Mouse (Mus musculus) liver, embryonic 14.5 days (tissue): ENCODE data around the gene Dip2a. TPM values are rescaled to one million over a fixed set of nuclear protein-coding genes. Genes with fewer than 3 reads are reported as not detected.

Source experiments
- ATAC-seq: fragments of 200-750 bp; cut with Nextera tagmentation; 2 replicates; pipeline ENCODE4 v1.8.0; 2017; ENCODE audit warnings: moderate number of reproducible peaks, mild to moderate bottlenecking, moderate library complexity; ENCODE audit not compliant: insufficient read depth
- DNase-seq, 3 experiments: peaks; one replicate each; pipeline ENCODE4 v3.0.0-alpha.2; 2012 to 2013; ENCODE audit warnings: low read depth in 3 of 3, low spot score in 3 of 3
- H3K27ac ChIP-seq: fragments of 300-500 bp; sonication (generic); 2 replicates; pipeline ENCODE4 v1.5.1; 2014; ENCODE audit warnings: moderate library complexity, mild to moderate bottlenecking, control low read depth, inconsistent platforms
- H3K27me3 ChIP-seq: fragments of 300-500 bp; sonication (generic); 2 replicates; pipeline ENCODE4 v1.6.1; 2014; ENCODE audit warnings: mild to moderate bottlenecking, low read length, moderate library complexity; ENCODE audit not compliant: control insufficient read depth, insufficient read depth
- H3K36me3 ChIP-seq: fragments of 300-500 bp; sonication (generic); replicated peaks from 2 replicates; pipeline ENCODE4 v1.6.1; 2014; ENCODE audit warnings: low read depth; ENCODE audit not compliant: control insufficient read depth, insufficient read depth
- H3K4me1 ChIP-seq, 2 experiments: fragments of 200-500 bp in 1 of 2; fragments of 300-500 bp in 1 of 2; sonication (generic) in 1 of 2; replicated peaks; 2 replicates each; pipeline ENCODE4 v1.6.1; 2012 to 2014; ENCODE audit warnings: antibody characterized with exemption in 1 of 2, inconsistent platforms in 1 of 2, low read length in 1 of 2; ENCODE audit not compliant: control insufficient read depth in 2 of 2, insufficient read depth in 2 of 2
- H3K4me2 ChIP-seq: fragments of 300-500 bp; sonication (generic); 2 replicates; pipeline ENCODE4 v1.6.1; 2014; ENCODE audit warnings: low read depth, mild to moderate bottlenecking, control low read depth, moderate library complexity
- H3K4me3 ChIP-seq, 2 experiments: fragments of 200-500 bp in 1 of 2; fragments of 300-500 bp in 1 of 2; sonication (generic) in 1 of 2; 2 replicates each; pipeline ENCODE4 v1.5.1; 2012 to 2014; ENCODE audit warnings: low read depth in 2 of 2, low read length in 2 of 2, mild to moderate bottlenecking in 2 of 2, control low read depth in 1 of 2, inconsistent platforms in 1 of 2, moderate library complexity in 1 of 2; ENCODE audit not compliant: insufficient read depth in 1 of 2
- H3K9ac ChIP-seq: fragments of 300-500 bp; sonication (generic); replicated peaks from 2 replicates; pipeline ENCODE4 v1.6.1; 2014; ENCODE audit warnings: mild to moderate bottlenecking, control low read depth, moderate library complexity
- H3K9me3 ChIP-seq: fragments of 300-500 bp; sonication (generic); 2 replicates; pipeline ENCODE4 v1.6.1; 2016; ENCODE audit warnings: low read length, mixed read lengths; ENCODE audit not compliant: control insufficient read depth
- CTCF ChIP-seq: IDR thresholded peaks from 2 replicates; pipeline ENCODE4 v1.5.1; 2016; ENCODE audit warnings: antibody characterized with exemption, low read depth, control low read depth
- EP300 ChIP-seq: IDR thresholded peaks from 2 replicates; pipeline ENCODE4 v1.6.1; 2016; ENCODE audit warnings: antibody characterized with exemption, low read depth
- WGBS: fragments of 180-500 bp; shearing (Covaris S2); extraction: QIAGEN DNeasy Blood & Tissue Kit; methylation state at CpG from one replicate; pipeline ENCODE4 v1.1.7; 2014; ENCODE audit not compliant: insufficient replicate concordance; 5-methylcytosine and 5-hydroxymethylcytosine counted together
- polyA plus RNA-seq, 2 experiments: library from polyadenylated mRNA; depleted of rRNA in 1 of 2; stranded (reverse) in 1 of 2; unstranded in 1 of 2; fragments of >200 nt; fragmentation: Nextera tagmentation in 1 of 2; extraction: Ambion mirVana in 1 of 2; gene quantifications; 2 replicates each; pipeline versions ENCODE4 v1.2.1 to v1.2.3; 2012 to 2014

The Dip2a gene
- polyA plus RNA-seq, 2 experiments, result 0.62 to 1.8 TPM

DNA sequence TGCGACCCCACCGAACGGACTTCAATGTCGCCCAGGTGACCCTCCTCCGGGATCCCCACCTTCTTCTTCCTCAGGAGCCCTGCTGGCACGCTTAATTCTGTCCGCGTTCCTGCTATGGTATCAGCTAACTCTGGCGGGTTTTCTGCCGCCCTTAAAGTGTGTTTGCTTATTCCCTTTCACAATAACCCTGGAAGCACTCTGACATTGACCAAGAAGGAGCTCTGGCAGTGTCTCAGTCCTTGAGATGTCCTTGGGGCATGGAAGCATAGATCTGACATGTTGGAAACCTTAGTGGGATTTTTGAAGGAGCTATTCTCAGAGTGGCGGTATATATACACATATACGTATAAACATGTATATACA, 430 bp upstream of the Dip2a start:
- DNase-seq (peak in 1 of 3 experiments; percentile 15), ATAC-seq (peak; percentile 46)

DNA sequence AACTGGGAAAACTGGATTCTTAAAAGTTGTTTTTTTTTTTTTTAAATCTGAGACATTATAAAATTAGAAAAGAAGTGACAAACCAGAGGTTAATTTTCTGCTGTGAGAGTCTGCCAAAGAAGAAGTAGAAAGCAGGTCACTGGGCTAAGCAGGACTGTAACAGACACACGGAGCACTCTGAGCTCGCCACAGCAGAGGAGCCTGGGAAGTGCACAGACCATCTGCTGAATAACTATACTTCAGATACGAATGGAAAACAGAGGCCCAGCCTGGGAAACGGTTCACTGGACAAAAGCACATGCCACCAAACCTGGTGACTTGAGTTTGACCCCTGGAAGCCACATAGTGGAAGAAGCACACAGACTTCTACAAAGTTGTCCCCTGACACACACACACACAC, 10.7 kb downstream of the Dip2a start:
- no peak overlapping the region for H3K4me3 ChIP-seq
- H3K4me1 ChIP-seq, result peaks cover 0 to 4% of the 10 kb centered on the region in 2 experiments; a peak in 2 of 4 replicates
- ATAC-seq, result no peak
- no peak overlapping the region for H3K27ac ChIP-seq
- no peak for TF ChIP-seq EP300
- TF ChIP-seq CTCF, result no peak
- H3K9ac ChIP-seq, result no peak overlapping the region
- WGBS, result 58% methylated on average over 4 of the region's 4 CpGs
- no peaks in the 10 kb centered on the region for H3K9me3 ChIP-seq
- no peak overlapping the region for H3K4me2 ChIP-seq
- H3K36me3 ChIP-seq, result no peaks in the 10 kb centered on the region
- H3K27me3 ChIP-seq, result no peaks in the 10 kb centered on the region
- DNase-seq, result no peak

More for the DNA sequence above, 430 bp upstream of the Dip2a start:
- peak overlapping the region; percentile 60 for H3K9ac ChIP-seq
- TF ChIP-seq CTCF (no peak), EP300 (no peak)
- H3K4me3 ChIP-seq, result peak overlapping the region; percentile 90
- no peak overlapping the region; the same call in 1 of the 2 replicates for H3K27ac ChIP-seq
- peak overlapping the region; percentile 72 for H3K4me2 ChIP-seq
- H3K4me1 ChIP-seq, result peaks cover 6 to 7% of the 10 kb centered on the region in 2 experiments; a peak in 3 of 4 replicates
- peaks cover under 1% of the 10 kb centered on the region for H3K36me3 ChIP-seq
- WGBS, result 4% methylated on average over 12 of the region's 12 CpGs
- H3K27me3 ChIP-seq, result peaks cover 8% of the 10 kb centered on the region
- no peaks in the 10 kb centered on the region for H3K9me3 ChIP-seq

DNA sequence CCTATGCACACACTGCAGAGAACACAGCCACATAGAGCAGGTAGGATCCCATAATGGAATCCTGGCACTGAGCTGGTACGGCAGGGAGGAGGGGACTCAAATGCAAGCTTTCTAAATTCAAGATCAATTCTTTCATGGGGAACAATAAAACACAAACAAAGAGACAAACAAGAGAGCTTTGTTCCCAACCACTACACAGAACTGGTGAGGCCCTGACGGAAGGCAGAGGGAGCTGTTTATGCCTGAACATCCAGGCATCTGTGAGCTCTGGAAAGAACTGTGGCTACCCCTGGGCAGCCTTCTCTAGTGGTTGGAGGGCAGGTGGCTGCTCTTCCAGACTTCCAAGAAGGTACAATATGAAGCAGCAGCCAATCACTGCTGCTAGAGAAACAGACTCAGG, 13.1 kb downstream of the Dip2a start:
- H3K9me3 ChIP-seq, result no peaks in the 10 kb centered on the region
- H3K36me3 ChIP-seq, result no peaks in the 10 kb centered on the region
- H3K4me3 ChIP-seq, result no peak overlapping the region
- peaks cover 0 to 12% of the 10 kb centered on the region in 2 experiments; a peak in 3 of 4 replicates for H3K4me1 ChIP-seq
- TF ChIP-seq CTCF, result no peak
- no peak for TF ChIP-seq EP300
- no peak overlapping the region for H3K27ac ChIP-seq
- 78% methylated on average over 2 of the region's 2 CpGs for WGBS
- H3K9ac ChIP-seq, result no peak overlapping the region
- ATAC-seq, result no peak
- H3K4me2 ChIP-seq, result no peak overlapping the region
- H3K27me3 ChIP-seq, result no peaks in the 10 kb centered on the region
- no peak for DNase-seq

DNA sequence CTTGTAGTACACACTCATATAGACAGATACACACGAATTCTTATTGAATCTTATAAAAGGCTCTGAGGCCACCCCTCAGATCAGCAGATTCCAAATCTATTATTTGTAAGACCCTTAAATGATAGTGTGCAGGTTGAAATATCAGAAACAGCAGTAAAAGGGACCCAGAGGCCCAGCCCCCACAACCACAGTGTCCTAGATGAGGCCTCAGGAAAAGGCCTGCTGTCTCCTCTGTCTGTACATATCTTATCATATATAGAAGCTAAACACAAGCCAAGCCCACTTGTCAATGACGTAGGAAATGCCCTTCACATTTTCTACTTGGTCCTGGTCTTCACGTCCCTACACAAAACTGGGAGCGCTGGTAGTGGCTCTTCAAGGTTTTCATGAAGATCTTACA, 16.0 kb downstream of the Dip2a start:
- H3K36me3 ChIP-seq, result no peaks in the 10 kb centered on the region
- TF ChIP-seq EP300 (no peak), CTCF (no peak)
- no peak overlapping the region for H3K9ac ChIP-seq
- no peaks in the 10 kb centered on the region for H3K27me3 ChIP-seq
- ATAC-seq, result 0 out of 2 replicates have a peak, but pooled peaks have one; percentile 37
- no peaks in the 10 kb centered on the region for H3K9me3 ChIP-seq
- WGBS, result 26% methylated on average over 4 of the region's 4 CpGs
- H3K4me3 ChIP-seq, result no peak overlapping the region
- H3K4me1 ChIP-seq, result peaks cover 0 to 12% of the 10 kb centered on the region in 2 experiments; a peak in 3 of 4 replicates
- no peak overlapping the region for H3K27ac ChIP-seq
- H3K4me2 ChIP-seq, result no peak overlapping the region
- no peak for DNase-seq

DNA sequence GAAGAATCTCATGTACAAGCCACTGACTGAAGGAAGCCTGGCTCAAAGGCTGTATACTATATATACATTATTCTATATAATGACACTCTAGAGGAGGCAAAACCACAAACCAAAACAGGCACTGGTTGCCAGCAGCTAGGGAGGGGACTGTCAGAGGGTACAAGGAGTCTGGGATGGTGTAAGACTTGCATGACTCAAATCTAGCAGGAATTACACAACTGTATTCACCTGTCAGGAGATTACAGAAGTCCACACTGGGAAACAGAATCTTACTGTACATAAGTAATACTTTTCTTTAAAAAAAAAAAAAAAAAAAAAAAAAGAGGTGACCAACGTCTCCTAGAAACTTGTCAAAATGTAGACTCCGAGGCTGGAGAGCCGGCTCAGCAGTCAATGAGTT, 16.5 kb downstream of the Dip2a start:
- ATAC-seq, result no peak
- Histone ChIP-seq H3K9me3 (no peaks in the 10 kb centered on the region), H3K27ac (no peak overlapping the region), H3K36me3 (no peaks in the 10 kb centered on the region), H3K27me3 (no peaks in the 10 kb centered on the region), H3K4me2 (no peak overlapping the region), H3K9ac (no peak overlapping the region), H3K4me1 (peaks cover 0 to 12% of the 10 kb centered on the region in 2 experiments; a peak in 3 of 4 replicates), H3K4me3 (no peak overlapping the region)
- TF ChIP-seq CTCF (no peak), EP300 (no peak)
- 39% methylated on average over 3 of the region's 3 CpGs for WGBS
- no peak for DNase-seq
